Mouse (Mus musculus): ENCODE results near the gene Chit1. TPM values are rescaled to one million over a fixed set of nuclear protein-coding genes. Genes with fewer than 3 reads are reported as not detected.

Chit1 gene
- polyA plus RNA-seq, 1 experiment = not detected

- Histone ChIP-seq H3K4me3 (replicated peaks) (no peak overlapping the region), H3K4me1 (peaks cover 44% of the 10 kb centered on the region), H3K9me3 (no peaks in the 10 kb centered on the region), H3K36me3 (replicated peaks; ENCODE audit: low read length) (no peaks in the 10 kb centered on the region), H3K27me3 (replicated peaks) (peaks cover 60% of the 10 kb centered on the region)
- no peak for TF ChIP-seq GATA1 (IDR thresholded peaks at IDR 0.05; ENCODE audit: borderline replicate concordance, low read length)
- no peak for TF ChIP-seq FLI1 (IDR thresholded peaks at IDR 0.05; ENCODE audit: low read length)
Observed at GRCm38 (mm10) chr1:134197325-134197982, 86.4 kb downstream of the Chit1 start.

GRCm38 (mm10) chr1:134198197-134198995 is 87.4 kb downstream of the Chit1 start:
- Histone ChIP-seq H3K36me3 (replicated peaks; ENCODE audit: low read length) (no peaks in the 10 kb centered on the region), H3K4me1 (peaks cover 36% of the 10 kb centered on the region), H3K27me3 (replicated peaks) (peaks cover 59% of the 10 kb centered on the region), H3K4me3 (replicated peaks) (no peak overlapping the region), H3K9me3 (no peaks in the 10 kb centered on the region)
- TF ChIP-seq FLI1 (IDR thresholded peaks at IDR 0.05; ENCODE audit: low read length) (no peak), GATA1 (IDR thresholded peaks at IDR 0.05; ENCODE audit: borderline replicate concordance, low read length) (no peak)

GRCm38 (mm10) chr1:134200481-134200880 is 89.4 kb downstream of the Chit1 start:
- peaks cover 58% of the 10 kb centered on the region for H3K27me3 ChIP-seq (replicated peaks)

More at GRCm38 (mm10) chr1:134200481-134200880, 89.4 kb downstream of the Chit1 start:
- Histone ChIP-seq H3K4me1 (peaks cover 21% of the 10 kb centered on the region), H3K9me3 (no peaks in the 10 kb centered on the region), H3K36me3 (replicated peaks; ENCODE audit: low read length) (no peaks in the 10 kb centered on the region), H3K4me3 (replicated peaks) (no peak overlapping the region)
- TF ChIP-seq GATA1 (IDR thresholded peaks at IDR 0.05; ENCODE audit: borderline replicate concordance, low read length) (no peak), FLI1 (IDR thresholded peaks at IDR 0.05; ENCODE audit: low read length) (no peak)

Other genes starting within 250 kb of the Chit1 start
- gene Optc, start 203.2 kb upstream of the Chit1 start, polyA plus RNA-seq (2012; ENCODE audit: insufficient read depth, low replicate concordance) = not detected in 2 replicates
- gene Prelp, start 189.8 kb upstream of the Chit1 start, polyA plus RNA-seq (2012; ENCODE audit: insufficient read depth, low replicate concordance) = not detected in 2 replicates
- not detected in 2 replicates for gene Fmod, start 74.0 kb upstream of the Chit1 start, polyA plus RNA-seq (2012; ENCODE audit: insufficient read depth, low replicate concordance)
- 8.3 and 13.9 TPM in 2 replicates for gene Btg2, start 32.1 kb upstream of the Chit1 start, polyA plus RNA-seq (2012; ENCODE audit: insufficient read depth, low replicate concordance)
- gene Chil1, start 70.9 kb downstream of the Chit1 start, polyA plus RNA-seq (2012; ENCODE audit: insufficient read depth, low replicate concordance) = 5.0 TPM in 1 of 2 replicates, not detected in the other
- not detected in 2 replicates for gene Mybph, start 82.2 kb downstream of the Chit1 start, polyA plus RNA-seq (2012; ENCODE audit: insufficient read depth, low replicate concordance)
- 0.50 TPM in 1 of 2 replicates, not detected in the other for gene Adora1, start 124.2 kb downstream of the Chit1 start, polyA plus RNA-seq (2012; ENCODE audit: insufficient read depth, low replicate concordance)
- gene Myog, start 178.7 kb downstream of the Chit1 start, polyA plus RNA-seq (2012; ENCODE audit: insufficient read depth, low replicate concordance) = not detected in 2 replicates
- 1.9 and 2.1 TPM in 2 replicates for gene Ppfia4, start 221.7 kb downstream of the Chit1 start, polyA plus RNA-seq (2012; ENCODE audit: insufficient read depth, low replicate concordance)